Mouse (Mus musculus) hindbrain, embryonic 12.5 days (tissue): ENCODE measurements at regions not wholly inside any gene's neighbourhood (a gene's known extent, or its start where the extent isn't known, plus 50 kb on each side); places are given as distances from the start of the nearest gene placed in this dataset.

ENCODE experiments used
- ATAC-seq: fragments of 200-750 bp; cut with Nextera tagmentation; 2 replicates; pipeline ENCODE4 v1.8.0; 2017; ENCODE audit warnings: moderate TSS enrichment; ENCODE audit not compliant: low FRiP score
- H3K27ac ChIP-seq: fragments of 300-500 bp; sonication (generic); 2 replicates; pipeline ENCODE4 v1.5.1; 2016; ENCODE audit warnings: mild to moderate bottlenecking
- H3K27me3 ChIP-seq: fragments of 300-500 bp; sonication (generic); 2 replicates; pipeline ENCODE4 v1.6.1; 2016; ENCODE audit warnings: mild to moderate bottlenecking
- H3K36me3 ChIP-seq: fragments of 300-500 bp; sonication (generic); 2 replicates; pipeline ENCODE4 v1.6.1; 2016; ENCODE audit warnings: mild to moderate bottlenecking
- H3K4me1 ChIP-seq: fragments of 300-500 bp; sonication (generic); 2 replicates; pipeline ENCODE4 v1.6.1; 2016
- H3K4me2 ChIP-seq: fragments of 300-500 bp; sonication (generic); replicated peaks from 2 replicates; pipeline ENCODE4 v1.6.1; 2016; ENCODE audit warnings: mild to moderate bottlenecking
- H3K4me3 ChIP-seq: fragments of 300-500 bp; sonication (generic); 2 replicates; pipeline ENCODE4 v1.5.1; 2016; ENCODE audit warnings: mild to moderate bottlenecking
- H3K9ac ChIP-seq: fragments of 300-500 bp; sonication (generic); 2 replicates; pipeline ENCODE4 v1.6.1; 2016; ENCODE audit warnings: mild to moderate bottlenecking, moderate library complexity
- H3K9me3 ChIP-seq: fragments of 300-500 bp; sonication (generic); replicated peaks from 2 replicates; pipeline ENCODE4 v1.6.1; 2016; ENCODE audit warnings: mild to moderate bottlenecking
- WGBS: fragments of 180-500 bp; shearing (Covaris S2); methylation state at CpG from one replicate; pipeline ENCODE4 v1.1.7; 2016; 5-methylcytosine and 5-hydroxymethylcytosine counted together

- Histone ChIP-seq H3K4me3 (no peak overlapping the region), H3K36me3 (no peaks in the 10 kb centered on the region), H3K9ac (no peak overlapping the region), H3K9me3 (no peaks in the 10 kb centered on the region), H3K27ac (no peak overlapping the region), H3K4me2 (no peak overlapping the region), H3K4me1 (peaks cover 17% of the 10 kb centered on the region), H3K27me3 (no peaks in the 10 kb centered on the region)
- no peak for ATAC-seq
- WGBS = 38% methylated on average over 8 of the region's 8 CpGs
Observed at GRCm38 (mm10) chr4:9025821-9026470, 787.1 kb upstream of the Car8 start.

GRCm38 (mm10) chr4:9024216-9024925 is 785.5 kb upstream of the Car8 start:
- H3K4me1 ChIP-seq = peaks cover 19% of the 10 kb centered on the region
- no peak overlapping the region for H3K4me2 ChIP-seq
- H3K36me3 ChIP-seq = no peaks in the 10 kb centered on the region
- H3K27me3 ChIP-seq = no peaks in the 10 kb centered on the region
- no peak overlapping the region for H3K4me3 ChIP-seq
- 88% methylated on average over 6 of the region's 6 CpGs for WGBS
- H3K9ac ChIP-seq = no peak overlapping the region
- ATAC-seq = no peak
- H3K27ac ChIP-seq = no peak overlapping the region
- H3K9me3 ChIP-seq = no peaks in the 10 kb centered on the region

- Histone ChIP-seq H3K9me3 (no peaks in the 10 kb centered on the region), H3K4me3 (no peak overlapping the region), H3K27me3 (no peaks in the 10 kb centered on the region), H3K4me2 (no peak overlapping the region), H3K4me1 (peaks cover 22% of the 10 kb centered on the region), H3K9ac (no peak overlapping the region), H3K36me3 (no peaks in the 10 kb centered on the region), H3K27ac (no peak overlapping the region)
- ATAC-seq = no peak
- WGBS = 70% methylated on average over 22 of the region's 22 CpGs
Observed at GRCm38 (mm10) chr4:9019241-9020110, 780.6 kb upstream of the Car8 start.

GRCm38 (mm10) chr4:9018236-9018635 is 779.4 kb upstream of the Car8 start:
- H3K9me3 ChIP-seq = no peaks in the 10 kb centered on the region
- WGBS = 90% methylated on average over 2 of the region's 2 CpGs
- peaks cover 22% of the 10 kb centered on the region for H3K4me1 ChIP-seq

GRCm38 (mm10) chr4:9016504-9017040 is 777.7 kb upstream of the Car8 start:
- 47% methylated on average over 9 of the region's 9 CpGs for WGBS
- no peak overlapping the region for H3K4me2 ChIP-seq
- no peak overlapping the region for H3K4me3 ChIP-seq
- no peaks in the 10 kb centered on the region for H3K27me3 ChIP-seq
- ATAC-seq = 0 out of 2 replicates have a peak, but pooled peaks have one; percentile 44
- no peak overlapping the region for H3K27ac ChIP-seq
- peaks cover 24% of the 10 kb centered on the region for H3K4me1 ChIP-seq
- H3K36me3 ChIP-seq = no peaks in the 10 kb centered on the region
- H3K9ac ChIP-seq = no peak overlapping the region
- no peaks in the 10 kb centered on the region for H3K9me3 ChIP-seq

More at GRCm38 (mm10) chr4:9018236-9018635, 779.4 kb upstream of the Car8 start:
- H3K27ac ChIP-seq = no peak overlapping the region
- no peaks in the 10 kb centered on the region for H3K36me3 ChIP-seq
- no peak for ATAC-seq
- H3K4me3 ChIP-seq = no peak overlapping the region
- no peak overlapping the region for H3K9ac ChIP-seq
- no peaks in the 10 kb centered on the region for H3K27me3 ChIP-seq
- H3K4me2 ChIP-seq = no peak overlapping the region

- no peaks in the 10 kb centered on the region for H3K36me3 ChIP-seq
- H3K27ac ChIP-seq = no peak overlapping the region
- ATAC-seq = no peak
- H3K9me3 ChIP-seq = no peaks in the 10 kb centered on the region
- no peak overlapping the region for H3K4me3 ChIP-seq
- no peak overlapping the region for H3K4me2 ChIP-seq
- 14% methylated on average over 14 of the region's 14 CpGs for WGBS
- no peaks in the 10 kb centered on the region for H3K27me3 ChIP-seq
- H3K9ac ChIP-seq = no peak overlapping the region
- peaks cover 31% of the 10 kb centered on the region for H3K4me1 ChIP-seq
Observed at GRCm38 (mm10) chr4:9015528-9016503, 777.0 kb upstream of the Car8 start.

- H3K4me3 ChIP-seq = no peak overlapping the region
- no peak overlapping the region for H3K9ac ChIP-seq
- WGBS = 50% methylated on average over 4 of the region's 4 CpGs
- H3K9me3 ChIP-seq = no peaks in the 10 kb centered on the region
- H3K4me1 ChIP-seq = peaks cover 39% of the 10 kb centered on the region
- H3K36me3 ChIP-seq = no peaks in the 10 kb centered on the region
- H3K27me3 ChIP-seq = no peaks in the 10 kb centered on the region
- H3K4me2 ChIP-seq = no peak overlapping the region
- H3K27ac ChIP-seq = no peak overlapping the region
- no peak for ATAC-seq
Observed at GRCm38 (mm10) chr4:9014986-9015385, 776.1 kb upstream of the Car8 start.

GRCm38 (mm10) chr4:9012787-9013186 is 773.9 kb upstream of the Car8 start:
- no peak overlapping the region for H3K4me3 ChIP-seq
- no peaks in the 10 kb centered on the region for H3K27me3 ChIP-seq
- WGBS = 69% methylated on average over 9 of the region's 9 CpGs
- H3K36me3 ChIP-seq = no peaks in the 10 kb centered on the region
- H3K9ac ChIP-seq = no peak overlapping the region
- H3K27ac ChIP-seq = no peak overlapping the region
- peaks cover 38% of the 10 kb centered on the region for H3K4me1 ChIP-seq
- no peak overlapping the region for H3K4me2 ChIP-seq
- no peak for ATAC-seq
- no peaks in the 10 kb centered on the region for H3K9me3 ChIP-seq

- no peaks in the 10 kb centered on the region for H3K27me3 ChIP-seq
- no peaks in the 10 kb centered on the region for H3K9me3 ChIP-seq
- no peak overlapping the region for H3K27ac ChIP-seq
- no peak overlapping the region for H3K9ac ChIP-seq
- no peak overlapping the region for H3K4me3 ChIP-seq
- peaks cover 38% of the 10 kb centered on the region for H3K4me1 ChIP-seq
- H3K36me3 ChIP-seq = no peaks in the 10 kb centered on the region
- WGBS = 63% methylated on average over 3 of the region's 3 CpGs
- ATAC-seq = no peak
- H3K4me2 ChIP-seq = no peak overlapping the region
Observed at GRCm38 (mm10) chr4:9011952-9012351, 773.1 kb upstream of the Car8 start.

GRCm38 (mm10) chr4:9011129-9011518 is 772.3 kb upstream of the Car8 start:
- peak overlapping the region; percentile 13; the same call in 1 of the 2 replicates for H3K4me2 ChIP-seq
- peak overlapping the region; percentile 52 for H3K27ac ChIP-seq
- H3K9me3 ChIP-seq = no peaks in the 10 kb centered on the region
- no peak overlapping the region for H3K9ac ChIP-seq
- no peaks in the 10 kb centered on the region for H3K36me3 ChIP-seq
- peaks cover 34% of the 10 kb centered on the region for H3K4me1 ChIP-seq
- H3K4me3 ChIP-seq = no peak overlapping the region
- no peaks in the 10 kb centered on the region for H3K27me3 ChIP-seq
- WGBS = 7% methylated on average over 7 of the region's 7 CpGs
- peak; percentile 76 for ATAC-seq

- H3K27me3 ChIP-seq = no peaks in the 10 kb centered on the region
- ATAC-seq = peak; percentile 62
- H3K4me3 ChIP-seq = no peak overlapping the region
- H3K9me3 ChIP-seq = no peaks in the 10 kb centered on the region
- peaks cover 29% of the 10 kb centered on the region for H3K4me1 ChIP-seq
- WGBS = 40% methylated on average over 17 of the region's 17 CpGs
- no peak overlapping the region for H3K9ac ChIP-seq
- peak overlapping the region; percentile 52 for H3K27ac ChIP-seq
- peak overlapping the region; percentile 13; the same call in 1 of the 2 replicates for H3K4me2 ChIP-seq
- no peaks in the 10 kb centered on the region for H3K36me3 ChIP-seq
Observed at GRCm38 (mm10) chr4:9010381-9011128, 771.7 kb upstream of the Car8 start.
